Mouse (Mus musculus): Measurements from ENCODE around the gene Zg16. TPM values are rescaled to one million over a fixed set of nuclear protein-coding genes. Genes with fewer than 3 reads are reported as not detected.
A peak's percentile ranks its signal among the peaks of the same experiment; 100 is the strongest.

Gene Zg16
- total RNA-seq, 1 experiment from 2014 or later: not detected

- DNase-seq: peak; percentile 86
These were observed 17.6 kb upstream of the Zg16 start for GRCm38 (mm10) chr7:127104560-127105332.

- DNase-seq: peak; percentile 42
These were observed 16.8 kb upstream of the Zg16 start for GRCm38 (mm10) chr7:127103960-127104359.

GRCm38 (mm10) chr7:127102148-127102547 is 15.0 kb upstream of the Zg16 start:
- no peak for DNase-seq

- DNase-seq: peak; percentile 73
These were observed 14.4 kb upstream of the Zg16 start for GRCm38 (mm10) chr7:127101451-127102016.

- no peak for DNase-seq
These were observed 12.4 kb upstream of the Zg16 start for GRCm38 (mm10) chr7:127099528-127099927.

GRCm38 (mm10) chr7:127098950-127099349 is 11.8 kb upstream of the Zg16 start:
- DNase-seq: no peak

- DNase-seq: no peak
These were observed 11.4 kb upstream of the Zg16 start for GRCm38 (mm10) chr7:127098521-127098920.

- DNase-seq: no peak
These were observed 9.3 kb upstream of the Zg16 start for GRCm38 (mm10) chr7:127096456-127096855.

- DNase-seq: no peak
These were observed 6.8 kb upstream of the Zg16 start for GRCm38 (mm10) chr7:127093914-127094313.

GRCm38 (mm10) chr7:127091114-127091896 is 4.2 kb upstream of the Zg16 start, which contains the start of gene AI467606:
Gene AI467606, plus strand, starts transcription at chr7:127091359.
- DNase-seq: peak; percentile 68

GRCm38 (mm10) chr7:127090154-127091113 is 3.3 kb upstream of the Zg16 start:
- DNase-seq: no peak

- DNase-seq: no peak
These were observed 2.0 kb upstream of the Zg16 start for GRCm38 (mm10) chr7:127088901-127089845.

GRCm38 (mm10) chr7:127088083-127088482 is 955 bp upstream of the Zg16 start:
- no peak for DNase-seq

- DNase-seq: peak; percentile 26
These were observed 1.4 kb downstream of the Zg16 start for GRCm38 (mm10) chr7:127085751-127086150.

GRCm38 (mm10) chr7:127084794-127085193 is 2.3 kb downstream of the Zg16 start:
- DNase-seq: no peak

GRCm38 (mm10) chr7:127083689-127084088 is 3.4 kb downstream of the Zg16 start:
- DNase-seq: no peak

- DNase-seq: no peak
These were observed 4.1 kb downstream of the Zg16 start for GRCm38 (mm10) chr7:127082995-127083394.

GRCm38 (mm10) chr7:127082271-127082670 is 4.9 kb downstream of the Zg16 start:
- no peak for DNase-seq

GRCm38 (mm10) chr7:127080045-127080444 is 7.1 kb downstream of the Zg16 start:
- DNase-seq: no peak

- no peak for DNase-seq
These were observed 9.4 kb downstream of the Zg16 start for GRCm38 (mm10) chr7:127077692-127078091.

- DNase-seq: no peak
These were observed 10.9 kb downstream of the Zg16 start for GRCm38 (mm10) chr7:127076188-127076587.

Measured in adrenal gland, postnatal 14 days (tissue).